Mouse (Mus musculus): ENCODE measurements around the gene Olfr720. TPM values are rescaled to one million over a fixed set of nuclear protein-coding genes. Genes with fewer than 3 reads are reported as not detected.

The Olfr720 gene
- not detected for total RNA-seq (2023)

GRCm38 (mm10) chr14:14186738-14187137 is at the start of gene Olfr720:
Gene Olfr720 (minus strand): TSS chr14:14186838.

Other genes starting within 250 kb of the Olfr720 start
- 93.8 TPM for gene Atxn7, start 225.4 kb downstream of the Olfr720 start, total RNA-seq (2023)
- gene Thoc7, start 225.0 kb downstream of the Olfr720 start, total RNA-seq (2023) = 80.8 TPM
- 94.8 TPM for gene Psmd6, start 65.9 kb downstream of the Olfr720 start, total RNA-seq (2023)
- not detected for gene Olfr31, start 136.0 kb upstream of the Olfr720 start, total RNA-seq (2023)
- gene Il3ra, start 159.4 kb upstream of the Olfr720 start, total RNA-seq (2023) = 10.9 TPM
- gene Olfr721-ps1, start 214.5 kb upstream of the Olfr720 start, total RNA-seq (2023) = not detected